Mouse (Mus musculus) brain, embryonic 18.5 days (tissue): ENCODE results near the gene Aggf1.

Experiments
- DNase-seq: peaks from one replicate; pipeline ENCODE4 v3.0.0-alpha.2; 2012; ENCODE audit warnings: low read depth, low spot score

Aggf1 gene

GRCm38 (mm10) chr13:95332086-95332899 is 42.9 kb downstream of the Aggf1 start:
- no peak for DNase-seq

GRCm38 (mm10) chr13:95330507-95330906 is 44.6 kb downstream of the Aggf1 start:
- DNase-seq: no peak

- DNase-seq: no peak
These were observed 46.4 kb downstream of the Aggf1 start for GRCm38 (mm10) chr13:95328767-95329166.

- no peak for DNase-seq
These were observed 47.8 kb downstream of the Aggf1 start for GRCm38 (mm10) chr13:95327345-95327741.

- DNase-seq: no peak
These were observed 48.4 kb downstream of the Aggf1 start for GRCm38 (mm10) chr13:95326611-95327344.

GRCm38 (mm10) chr13:95325907-95326550 is 49.1 kb downstream of the Aggf1 start:
- DNase-seq: no peak

- peak; percentile 50 for DNase-seq
These were observed 49.9 kb downstream of the Aggf1 start for GRCm38 (mm10) chr13:95325080-95325906.

- DNase-seq: no peak
These were observed 50.5 kb downstream of the Aggf1 start for GRCm38 (mm10) chr13:95324626-95325079.

GRCm38 (mm10) chr13:95323950-95324625 is 51.1 kb downstream of the Aggf1 start:
- DNase-seq: peak; percentile 51

- no peak for DNase-seq
These were observed 51.8 kb downstream of the Aggf1 start, which contains the start of gene Zbed3 for GRCm38 (mm10) chr13:95323400-95323799. Zbed3 (plus strand) TSS chr13:95323612.

- DNase-seq: no peak
These were observed 54.7 kb downstream of the Aggf1 start for GRCm38 (mm10) chr13:95320451-95320850.

GRCm38 (mm10) chr13:95319153-95319552 is 56.0 kb downstream of the Aggf1 start:
- no peak for DNase-seq

GRCm38 (mm10) chr13:95312016-95312415 is 63.1 kb downstream of the Aggf1 start:
- no peak for DNase-seq

GRCm38 (mm10) chr13:95307100-95307655 is 68.0 kb downstream of the Aggf1 start:
- DNase-seq: no peak

GRCm38 (mm10) chr13:95306596-95306995 is 68.6 kb downstream of the Aggf1 start:
- DNase-seq: no peak
